Mouse (Mus musculus): ENCODE measurements around the gene Hvcn1. TPM values are rescaled to one million over a fixed set of nuclear protein-coding genes. Genes with fewer than 3 reads are reported as not detected.
"Not testable (repeated sequence)": the region's sequence is repeated elsewhere in the genome, so short reads cannot be mapped to it uniquely, and the experiment has no call there.

Gene Hvcn1
- polyA plus RNA-seq, 1 experiment from 2014 or later: 9.8 TPM

DNA sequence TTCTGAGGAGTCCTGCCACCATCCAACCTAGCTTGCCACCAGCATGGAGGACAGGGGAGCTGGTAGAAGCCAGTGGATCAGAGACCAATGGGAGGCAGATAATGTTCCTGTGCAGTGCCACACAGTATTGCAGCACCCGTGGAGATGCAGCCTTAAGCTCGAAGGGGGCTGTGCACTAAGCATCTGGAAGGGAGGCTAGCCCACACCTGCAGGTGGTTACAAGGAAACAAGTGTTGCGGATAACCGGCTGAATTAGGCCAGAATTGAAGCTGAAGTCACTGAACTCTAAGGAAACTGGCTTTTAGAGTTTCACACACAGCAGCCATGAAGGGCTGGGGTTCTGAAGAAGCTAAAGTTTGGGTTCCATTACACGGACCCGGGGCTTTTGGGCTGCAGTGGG is 2.3 kb downstream of the Hvcn1 start:
- 0 out of 2 replicates have a peak overlapping the region, but pooled peaks have one; percentile 48 for H3K27ac ChIP-seq (replicated peaks)
- no peaks in the 10 kb centered on the region for H3K36me3 ChIP-seq
- H3K4me1 ChIP-seq: peaks cover 15% of the 10 kb centered on the region
- no peak overlapping the region for H3K4me3 ChIP-seq (replicated peaks)
- no peak overlapping the region for H3K9ac ChIP-seq
- no peak for ATAC-seq (ENCODE audit: insufficient number of reproducible peaks, low FRiP score, low TSS enrichment, low read depth)
- no peak overlapping the region for H3K4me2 ChIP-seq (replicated peaks)
- WGBS: 31% methylated on average over 6 of the region's 6 CpGs
- H3K27me3 ChIP-seq: no peaks in the 10 kb centered on the region
- H3K9me3 ChIP-seq (replicated peaks): no peaks in the 10 kb centered on the region

DNA sequence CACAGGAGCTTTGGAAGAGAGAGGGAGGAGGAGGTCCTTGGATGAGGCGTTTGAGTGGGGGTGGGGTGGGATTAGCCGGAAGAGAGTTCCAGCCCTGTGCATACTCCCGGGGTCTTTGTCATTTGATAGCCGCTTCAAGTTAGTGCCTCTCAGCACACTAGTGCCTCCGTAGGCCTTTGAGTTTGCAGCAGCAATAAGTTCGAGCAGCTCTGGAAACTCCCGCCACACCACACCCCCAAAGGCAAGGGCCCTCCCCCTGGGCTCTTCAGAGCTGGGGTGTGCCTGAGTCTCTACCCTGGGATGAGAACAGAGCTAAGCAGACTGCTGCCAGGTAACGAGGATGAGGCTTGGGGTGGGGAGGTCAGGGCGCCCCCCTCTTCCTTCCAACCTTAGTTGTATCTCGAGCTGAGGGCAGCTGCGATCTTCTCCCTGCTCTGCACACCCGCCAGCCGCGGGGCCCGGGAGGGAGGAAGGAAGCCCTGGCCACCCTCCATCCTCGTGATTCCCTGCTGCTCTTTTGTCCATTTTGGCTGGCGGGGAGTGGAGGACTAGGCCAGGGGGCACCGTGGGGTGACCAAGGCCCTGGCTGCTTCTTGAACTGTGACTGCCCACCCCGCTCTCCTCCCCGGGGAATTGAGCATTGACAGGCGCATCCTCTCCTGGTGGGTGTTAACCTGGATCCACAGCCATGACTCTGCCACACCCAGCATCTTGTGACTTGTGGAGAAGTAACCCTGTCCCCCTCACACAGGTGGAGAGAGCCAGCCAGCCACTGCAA is 3.2 kb downstream of the Hvcn1 start:
- Histone ChIP-seq H3K36me3 (no peaks in the 10 kb centered on the region), H3K9ac (no peak overlapping the region), H3K4me3 (replicated peaks) (peak overlapping the region; percentile 42), H3K27ac (replicated peaks) (peak overlapping the region; percentile 48; the same call in 1 of the 2 replicates), H3K9me3 (replicated peaks) (no peaks in the 10 kb centered on the region), H3K4me2 (replicated peaks) (peak overlapping the region; percentile 63), H3K27me3 (no peaks in the 10 kb centered on the region), H3K4me1 (peaks cover 15% of the 10 kb centered on the region)
- WGBS: 4% methylated on average over 21 of the region's 21 CpGs
- ATAC-seq (ENCODE audit: insufficient number of reproducible peaks, low FRiP score, low TSS enrichment, low read depth): peak; percentile 77

- no peak overlapping the region for H3K9ac ChIP-seq
- H3K4me3 ChIP-seq (replicated peaks): no peak overlapping the region
- no peaks in the 10 kb centered on the region for H3K27me3 ChIP-seq
- no peak overlapping the region for H3K4me2 ChIP-seq (replicated peaks)
- no peak overlapping the region for H3K27ac ChIP-seq (replicated peaks)
- peaks cover 15% of the 10 kb centered on the region for H3K4me1 ChIP-seq
- H3K36me3 ChIP-seq: no peaks in the 10 kb centered on the region
- ATAC-seq (ENCODE audit: insufficient number of reproducible peaks, low FRiP score, low TSS enrichment, low read depth): no peak
- H3K9me3 ChIP-seq (replicated peaks): no peaks in the 10 kb centered on the region
- 86% methylated on average over 8 of the region's 8 CpGs for WGBS
Measured at GRCm38 (mm10) chr5:122210890-122211289, 4.3 kb downstream of the Hvcn1 start.

GRCm38 (mm10) chr5:122212125-122212524 is 5.5 kb downstream of the Hvcn1 start:
- Histone ChIP-seq H3K9ac (no peak overlapping the region), H3K36me3 (no peaks in the 10 kb centered on the region), H3K4me2 (replicated peaks) (no peak overlapping the region), H3K4me3 (replicated peaks) (no peak overlapping the region), H3K27me3 (no peaks in the 10 kb centered on the region), H3K4me1 (peaks cover 15% of the 10 kb centered on the region), H3K9me3 (replicated peaks) (no peaks in the 10 kb centered on the region), H3K27ac (replicated peaks) (no peak overlapping the region)
- ATAC-seq (ENCODE audit: insufficient number of reproducible peaks, low FRiP score, low TSS enrichment, low read depth): no peak
- WGBS: 93% methylated on average over 8 of the region's 8 CpGs

- WGBS: 91% methylated on average over 1 of the region's 1 CpGs
- H3K27ac ChIP-seq (replicated peaks); H3K27me3 ChIP-seq; H3K9me3 ChIP-seq (replicated peaks); H3K4me3 ChIP-seq (replicated peaks); H3K9ac ChIP-seq; H3K36me3 ChIP-seq; ATAC-seq (ENCODE audit: insufficient number of reproducible peaks, low FRiP score, low TSS enrichment, low read depth); H3K4me2 ChIP-seq (replicated peaks): not testable (repeated sequence)
- peaks cover 15% of the 10 kb centered on the region for H3K4me1 ChIP-seq
Measured at GRCm38 (mm10) chr5:122212820-122213219, 6.2 kb downstream of the Hvcn1 start.

- Histone ChIP-seq H3K27ac (replicated peaks) (no peak overlapping the region), H3K4me1 (peaks cover 18% of the 10 kb centered on the region), H3K9ac (no peak overlapping the region), H3K36me3 (no peaks in the 10 kb centered on the region), H3K4me3 (replicated peaks) (no peak overlapping the region), H3K27me3 (no peaks in the 10 kb centered on the region), H3K4me2 (replicated peaks) (no peak overlapping the region), H3K9me3 (replicated peaks) (no peaks in the 10 kb centered on the region)
- WGBS: 91% methylated on average over 6 of the region's 6 CpGs
- no peak for ATAC-seq (ENCODE audit: insufficient number of reproducible peaks, low FRiP score, low TSS enrichment, low read depth)
Measured at GRCm38 (mm10) chr5:122213861-122214260, 7.3 kb downstream of the Hvcn1 start.

DNA sequence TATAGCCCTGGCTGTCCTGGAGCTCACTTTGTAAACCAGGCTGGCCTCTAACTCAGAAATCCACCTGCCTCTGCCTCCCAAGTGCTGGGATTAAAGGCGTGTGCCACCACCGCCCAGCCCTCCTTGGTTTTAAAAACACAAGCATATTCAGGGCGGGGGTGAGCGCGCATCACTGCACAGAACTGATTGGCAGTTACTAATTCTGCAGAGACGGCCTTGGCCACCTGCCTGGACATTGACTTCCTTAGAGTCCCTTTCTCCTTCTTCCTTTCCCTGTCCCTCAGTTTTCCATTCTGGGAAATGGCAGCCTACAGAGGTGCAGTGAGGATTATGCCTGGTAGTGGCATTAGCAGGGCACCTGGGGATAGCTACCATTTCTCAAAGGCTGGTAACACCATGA is 11.0 kb downstream of the Hvcn1 start:
- Histone ChIP-seq H3K4me3 (replicated peaks) (no peak overlapping the region), H3K36me3 (no peaks in the 10 kb centered on the region), H3K27ac (replicated peaks) (no peak overlapping the region), H3K4me2 (replicated peaks) (no peak overlapping the region), H3K9me3 (replicated peaks) (no peaks in the 10 kb centered on the region), H3K27me3 (no peaks in the 10 kb centered on the region), H3K9ac (no peak overlapping the region), H3K4me1 (peaks cover 19% of the 10 kb centered on the region)
- ATAC-seq (ENCODE audit: insufficient number of reproducible peaks, low FRiP score, low TSS enrichment, low read depth): no peak
- 85% methylated on average over 6 of the region's 6 CpGs for WGBS

DNA sequence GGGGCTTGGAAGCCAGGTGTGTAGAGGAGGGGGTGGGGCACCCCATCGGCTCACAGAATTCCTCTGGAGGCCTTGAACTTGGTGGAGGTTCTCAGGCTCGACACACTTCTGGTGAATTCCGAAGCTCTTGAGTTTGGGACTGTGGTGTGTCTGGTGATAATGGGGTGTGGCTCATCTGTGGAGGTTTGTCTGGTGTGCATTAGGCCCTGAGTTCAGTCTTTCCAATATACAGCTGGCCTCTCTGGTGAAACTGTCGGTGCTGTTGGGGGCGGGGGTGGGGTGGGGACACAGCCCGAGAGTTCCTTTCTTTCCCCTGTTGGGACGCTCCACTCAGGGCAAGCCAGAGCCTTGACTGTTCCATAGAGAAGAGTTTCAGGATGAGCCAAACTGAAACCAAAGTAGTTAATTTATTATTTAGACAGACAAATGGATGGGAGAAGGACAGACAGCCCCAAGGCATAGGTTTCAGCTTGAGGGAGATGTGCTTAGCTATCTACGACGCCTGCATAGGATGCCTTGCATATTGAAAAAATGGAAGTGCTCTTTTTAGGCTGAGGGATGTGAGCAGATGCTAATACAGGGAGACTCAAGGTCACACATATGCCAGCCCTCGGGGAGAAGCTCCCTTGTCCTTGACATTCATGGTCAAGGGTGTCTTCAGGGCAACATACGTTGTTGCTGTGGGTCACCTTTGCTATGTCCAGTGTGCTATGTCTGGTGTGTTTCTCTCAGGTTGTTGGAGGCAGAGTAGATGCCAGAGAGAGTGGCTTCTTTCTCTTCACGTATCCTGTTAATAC is 11.7 kb downstream of the Hvcn1 start:
- WGBS: 72% methylated on average over 12 of the region's 12 CpGs
- H3K4me1 ChIP-seq: peaks cover 19% of the 10 kb centered on the region
- no peak overlapping the region for H3K27ac ChIP-seq (replicated peaks)
- no peak overlapping the region for H3K4me3 ChIP-seq (replicated peaks)
- ATAC-seq (ENCODE audit: insufficient number of reproducible peaks, low FRiP score, low TSS enrichment, low read depth): no peak
- no peaks in the 10 kb centered on the region for H3K36me3 ChIP-seq
- no peak overlapping the region for H3K9ac ChIP-seq
- no peaks in the 10 kb centered on the region for H3K27me3 ChIP-seq
- H3K4me2 ChIP-seq (replicated peaks): no peak overlapping the region
- H3K9me3 ChIP-seq (replicated peaks): no peaks in the 10 kb centered on the region

GRCm38 (mm10) chr5:122218928-122219327 is 12.3 kb downstream of the Hvcn1 start:
- no peak overlapping the region for H3K4me3 ChIP-seq (replicated peaks)
- no peak overlapping the region for H3K9ac ChIP-seq
- no peaks in the 10 kb centered on the region for H3K9me3 ChIP-seq (replicated peaks)
- no peaks in the 10 kb centered on the region for H3K36me3 ChIP-seq
- H3K27me3 ChIP-seq: no peaks in the 10 kb centered on the region
- no peak overlapping the region for H3K27ac ChIP-seq (replicated peaks)
- WGBS: 79% methylated on average over 7 of the region's 7 CpGs
- H3K4me1 ChIP-seq: peaks cover 19% of the 10 kb centered on the region
- H3K4me2 ChIP-seq (replicated peaks): no peak overlapping the region
- no peak for ATAC-seq (ENCODE audit: insufficient number of reproducible peaks, low FRiP score, low TSS enrichment, low read depth)

GRCm38 (mm10) chr5:122219655-122220629 is 13.3 kb downstream of the Hvcn1 start:
- Histone ChIP-seq H3K9ac (no peak overlapping the region), H3K4me2 (replicated peaks) (no peak overlapping the region), H3K27ac (replicated peaks) (no peak overlapping the region), H3K36me3 (no peaks in the 10 kb centered on the region), H3K4me1 (peaks cover 19% of the 10 kb centered on the region), H3K4me3 (replicated peaks) (no peak overlapping the region), H3K27me3 (no peaks in the 10 kb centered on the region), H3K9me3 (replicated peaks) (no peaks in the 10 kb centered on the region)
- no peak for ATAC-seq (ENCODE audit: insufficient number of reproducible peaks, low FRiP score, low TSS enrichment, low read depth)
- 45% methylated on average over 18 of the region's 18 CpGs for WGBS

GRCm38 (mm10) chr5:122221085-122221484 is 14.5 kb downstream of the Hvcn1 start:
- Histone ChIP-seq H3K9ac (no peak overlapping the region), H3K36me3 (no peaks in the 10 kb centered on the region), H3K27ac (replicated peaks) (no peak overlapping the region), H3K4me2 (replicated peaks) (no peak overlapping the region), H3K4me3 (replicated peaks) (no peak overlapping the region), H3K27me3 (no peaks in the 10 kb centered on the region), H3K9me3 (replicated peaks) (no peaks in the 10 kb centered on the region), H3K4me1 (peaks cover 19% of the 10 kb centered on the region)
- WGBS: 79% methylated on average over 4 of the region's 4 CpGs
- ATAC-seq (ENCODE audit: insufficient number of reproducible peaks, low FRiP score, low TSS enrichment, low read depth): no peak
